ENCODE assay signal across 8 mouse cellular contexts in the genomic region with DNA sequence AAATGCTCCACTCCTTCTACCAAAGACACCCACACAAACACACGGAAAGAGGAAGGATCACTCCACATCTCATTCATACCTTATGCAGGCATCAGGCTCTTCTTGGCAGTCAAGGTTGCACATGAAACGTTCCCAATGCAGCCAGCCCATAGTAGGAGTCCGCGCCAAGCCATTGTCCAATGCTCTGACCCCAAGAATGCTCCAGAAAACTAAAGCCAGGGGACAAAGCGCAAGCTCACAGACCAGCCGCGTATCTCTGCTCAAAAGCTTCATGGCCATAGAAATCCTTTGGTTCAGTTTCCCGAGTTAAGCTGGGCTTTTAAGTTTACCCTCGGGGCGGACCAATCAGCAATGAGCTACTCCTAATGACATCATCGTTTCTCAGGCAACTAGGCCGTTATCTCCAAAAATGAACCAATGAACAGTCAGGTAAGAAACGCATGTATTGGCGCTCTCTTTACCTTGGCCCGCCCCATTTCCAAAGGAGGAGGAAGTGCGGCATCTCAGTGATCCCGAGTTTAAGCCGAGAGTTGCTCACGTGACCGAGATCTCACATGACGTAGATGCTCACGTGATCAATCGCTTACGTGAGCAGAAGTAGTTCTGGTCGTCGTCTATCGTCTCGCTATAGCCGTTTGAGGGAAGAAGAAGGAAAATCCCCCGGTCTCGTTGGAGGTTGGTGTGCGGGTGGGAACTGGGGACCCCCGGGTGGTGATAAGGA. TPM values are rescaled to one million over a fixed set of nuclear protein-coding genes. Genes with fewer than 3 reads are reported as not detected.
DNase-seq lines count a peak whose midpoint lies in the region; ATAC-seq lines count a peak whose summit lies in the region.

A gene (minus strand): TSS at position 467 of the 721 bp plus-strand sequence.
A gene (plus strand): TSS at position 521 of the 721 bp plus-strand sequence.

- H3K27me3 ChIP-seq in hindbrain, embryonic 12.5 days: no peaks in the 10 kb centered on the region

- peak; percentile 98 for ATAC-seq in hindbrain, embryonic 12.5 days (ENCODE audit: low FRiP score)

- 21% methylated on average over 33 of the region's 33 CpGs for WGBS in hindbrain, embryonic 12.5 days

- H3K27ac ChIP-seq in hindbrain, embryonic 12.5 days: peak within 1 kb of the TSS; percentile 90

- no peaks in the 10 kb centered on the region for H3K9me3 ChIP-seq in hindbrain, embryonic 12.5 days (replicated peaks)

- H3K4me1 ChIP-seq in hindbrain, embryonic 12.5 days: peaks cover 3% of the 10 kb centered on the region; the same call in 1 of the 2 replicates

- peak; percentile 96 for DNase-seq in NIH3T3 (ENCODE audit: low read depth)
- peak; percentile 90 to 91 for DNase-seq in cerebellum, postnatal 10 days
- DNase-seq in frontal cortex, postnatal 10 days (ENCODE audit: low spot score in 2 of 2): peak; percentile 87 to 93
- peak; percentile 87 to 95 for DNase-seq in layer of hippocampus, postnatal 14 days (ENCODE audit: low spot score in 2 of 2)
- DNase-seq in lung, postnatal 14 days: peak; percentile 89
- peak; percentile 92 for DNase-seq in retina, adult 2 months (ENCODE audit: low read depth, low spot score)
- peak; percentile 80 to 87 for DNase-seq in thymus, postnatal 36 days

- peak within 1 kb of the TSS; percentile 55 for H3K4me2 ChIP-seq in hindbrain, embryonic 12.5 days (replicated peaks)

- no peaks in the 10 kb centered on the region for H3K36me3 ChIP-seq in hindbrain, embryonic 12.5 days

- H3K9ac ChIP-seq in hindbrain, embryonic 12.5 days: peak within 1 kb of the TSS; percentile 59

- peak within 1 kb of the TSS; percentile 49 for H3K4me3 ChIP-seq in hindbrain, embryonic 12.5 days

RNA-seq across cellular contexts. Expression of the first gene that starts in this region (rescaled TPM):
- polyA plus RNA-seq in hindbrain, embryonic 12.5 days (2016; fragmentation: Nextera tagmentation; extraction: Ambion mirVana): 3.7 and 4.8 TPM in 2 replicates
- total RNA-seq in layer of hippocampus, postnatal 14 days (2021): 1 to 10 TPM; 8.1 to 8.5 TPM

RNA-seq across cellular contexts. Expression of the second gene that starts in this region (rescaled TPM):
- 177 and 186 TPM in 2 replicates for polyA plus RNA-seq in hindbrain, embryonic 12.5 days (2016; fragmentation: Nextera tagmentation; extraction: Ambion mirVana)
- total RNA-seq in layer of hippocampus, postnatal 14 days (2021): 100 to 1,000 TPM; 140 to 142 TPM

Comparison
In these comparisons a context has a peak if more than half of its experiments do, and no peak if none do; other contexts are left out.
1. Peak in every context shown above with its lines: DNase-seq, ATAC-seq, H3K4me3 ChIP-seq and H3K27ac ChIP-seq.